Mouse (Mus musculus) adrenal gland (tissue): ENCODE measurements around the gene Ak1.

Source experiments
- intact Hi-C: fragments of 180-260 bp; cut with DNase I; formaldehyde crosslinking; loops from one replicate; pipeline ENCODE4 v1.15.1; 2025
- microRNA-seq, 2 experiments: library from miRNA; unstranded; fragments of <30 nt; microRNA quantifications; one replicate each; pipeline ENCODE4; 2019

Ak1 gene

GRCm38 (mm10) chr2:32681754-32682153, 60.2 kb downstream of the Ak1 start:
- intact Hi-C loops = no loop called here

GRCm38 (mm10) chr2:32682721-32683417, 61.3 kb downstream of the Ak1 start:
- intact Hi-C loops = no loop called here

GRCm38 (mm10) chr2:32683701-32684100, 62.1 kb downstream of the Ak1 start:
- intact Hi-C loops = no loop called here

Small RNA genes within 50 kb of the gene (microRNA-seq; reads per million reads assigned to microRNA genes)
- gene Gm47291 (0 reads per million in 2 experiments), gene Mir1954 (0 reads per million in 2 experiments)
